Comparison of ENCODE assay signal across 8 mouse cellular contexts in the genomic region with DNA sequence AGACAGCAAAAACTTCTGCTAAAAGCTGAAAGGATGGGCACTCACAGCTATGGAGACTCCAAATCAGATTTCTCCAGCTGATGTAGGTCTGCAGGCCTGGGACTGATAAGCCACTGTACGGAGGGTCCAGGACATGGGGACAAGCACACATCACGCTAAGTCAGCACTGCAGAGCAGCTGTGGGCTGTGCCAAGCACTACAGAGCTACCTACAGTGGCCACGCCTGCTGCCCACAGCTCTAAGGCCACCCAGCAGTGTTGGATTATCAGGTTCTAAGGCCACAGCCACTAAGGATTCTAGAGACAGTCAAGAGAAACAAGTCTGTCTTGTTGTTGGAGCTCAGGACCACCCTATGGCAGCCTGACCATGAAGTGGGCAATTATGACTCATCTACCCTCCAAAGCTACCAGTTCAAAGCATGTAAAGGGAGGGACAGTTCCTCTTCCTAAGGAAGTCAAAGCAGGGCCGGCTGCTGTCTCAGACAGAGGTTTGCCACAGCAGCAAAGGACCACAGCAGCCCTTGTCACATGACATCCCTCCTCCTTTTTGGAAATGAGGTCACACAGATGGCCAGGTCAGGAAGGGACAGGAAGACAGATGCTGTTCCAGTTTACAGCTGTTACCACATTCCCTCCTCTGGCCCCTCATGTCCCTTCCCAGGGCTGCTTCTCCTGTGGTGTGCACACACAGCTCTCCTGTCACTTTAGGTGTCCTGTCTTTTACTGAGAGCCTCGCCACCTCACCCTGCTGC. TPM values are rescaled to one million over a fixed set of nuclear protein-coding genes. Genes with fewer than 3 reads are reported as not detected.
DNase-seq lines count a peak whose midpoint lies in the region; ATAC-seq lines count a peak whose summit lies in the region.

No protein-coding gene starts in this region.

- peaks cover 37% of the 10 kb centered on the region for H3K4me1 ChIP-seq in forebrain, embryonic 12.5 days
- peaks cover 16% of the 10 kb centered on the region for H3K4me1 ChIP-seq in hindbrain, embryonic 16.5 days (ENCODE audit: control insufficient read depth, insufficient read depth, low read depth, low read length)
- peaks cover 57% of the 10 kb centered on the region for H3K4me1 ChIP-seq in megakaryocyte, embryonic 14.5 days

- H3K4me2 ChIP-seq in forebrain, embryonic 12.5 days, result no peak overlapping the region
- H3K4me2 ChIP-seq in hindbrain, embryonic 16.5 days (ENCODE audit: low read length), result no peak overlapping the region

- H3K9ac ChIP-seq in forebrain, embryonic 12.5 days, result peak overlapping the region; percentile 48; the same call in 1 of the 2 replicates
- 0 out of 2 replicates have a peak overlapping the region, but pooled peaks have one; percentile 13 for H3K9ac ChIP-seq in hindbrain, embryonic 16.5 days (ENCODE audit: low read depth, low read length)

- WGBS in forebrain, embryonic 12.5 days, result 69% methylated on average over 5 of the region's 5 CpGs
- WGBS in hindbrain, embryonic 16.5 days, result 68% methylated on average over 5 of the region's 5 CpGs

- H3K27ac ChIP-seq in forebrain, embryonic 12.5 days, result peak overlapping the region; percentile 90
- H3K27ac ChIP-seq in hindbrain, embryonic 16.5 days (ENCODE audit: low read depth, low read length), result peak overlapping the region; percentile 55

- DNase-seq in gastrocnemius, adult 18-20 months (ENCODE audit: low spot score), result peak; percentile 40
- no peak for DNase-seq in gastrocnemius, postnatal 4 days (ENCODE audit: low spot score in 2 of 2)
- DNase-seq in thymus, postnatal 10 days (ENCODE audit: low spot score in 2 of 2), result peak; percentile 35 to 51
- no peak for DNase-seq in urinary bladder, postnatal 10 days (ENCODE audit: low spot score)
- DNase-seq in right cerebral cortex, postnatal 10 days (ENCODE audit: low spot score in 2 of 2), result no peak

- H3K27me3 ChIP-seq in forebrain, embryonic 12.5 days, result no peaks in the 10 kb centered on the region
- no peaks in the 10 kb centered on the region for H3K27me3 ChIP-seq in hindbrain, embryonic 16.5 days (replicated peaks; ENCODE audit: control insufficient read depth, insufficient read depth, low read length)
- H3K27me3 ChIP-seq in megakaryocyte, embryonic 14.5 days (replicated peaks), result no peaks in the 10 kb centered on the region

- 0 out of 2 replicates have a peak, but pooled peaks have one; percentile 24 for ATAC-seq in forebrain, embryonic 12.5 days (ENCODE audit: low FRiP score)
- peak; percentile 58 for ATAC-seq in hindbrain, embryonic 16.5 days

- H3K36me3 ChIP-seq in forebrain, embryonic 12.5 days (replicated peaks), result peaks cover 4% of the 10 kb centered on the region; the same call in 1 of the 2 replicates
- no peaks in the 10 kb centered on the region for H3K36me3 ChIP-seq in hindbrain, embryonic 16.5 days (ENCODE audit: control insufficient read depth, insufficient read depth, low read length)
- H3K36me3 ChIP-seq in megakaryocyte, embryonic 14.5 days (replicated peaks; ENCODE audit: low read length), result peaks cover 43% of the 10 kb centered on the region

- no peaks in the 10 kb centered on the region for H3K9me3 ChIP-seq in forebrain, embryonic 12.5 days
- H3K9me3 ChIP-seq in hindbrain, embryonic 16.5 days (ENCODE audit: control insufficient read depth, low read length), result no peaks in the 10 kb centered on the region
- no peaks in the 10 kb centered on the region for H3K9me3 ChIP-seq in megakaryocyte, embryonic 14.5 days

- H3K4me3 ChIP-seq in forebrain, embryonic 12.5 days (replicated peaks), result no peak overlapping the region
- no peak overlapping the region for H3K4me3 ChIP-seq in hindbrain, embryonic 16.5 days (ENCODE audit: low read length)
- H3K4me3 ChIP-seq in megakaryocyte, embryonic 14.5 days (replicated peaks), result peak overlapping the region; percentile 79

RNA-seq across cellular contexts. Expression of a gene that starts 56.4 kb away (rescaled TPM):
- total RNA-seq in gastrocnemius, adult 18-20 months (2021), result 1 to 10 TPM; 7.0 to 7.2 TPM
- total RNA-seq in gastrocnemius, postnatal 4 days (2021), result 10 to 100 TPM; 20.4 to 24.9 TPM
- polyA plus RNA-seq in forebrain, embryonic 12.5 days (2016; fragmentation: Nextera tagmentation; extraction: Ambion mirVana), result 46.4 and 49.7 TPM in 2 replicates
- polyA plus RNA-seq in hindbrain, embryonic 16.5 days (2015; fragmentation: Nextera tagmentation; extraction: Ambion mirVana), result 32.2 and 32.5 TPM in 2 replicates
- polyA plus RNA-seq in megakaryocyte, embryonic 14.5 days (2012; ENCODE audit: insufficient read depth, low replicate concordance), result 10.3 and 23.3 TPM in 2 replicates

RNA-seq across cellular contexts. Expression of a gene that starts 56.5 kb away (rescaled TPM):
- 1 to 10 TPM; 4.8 to 6.4 TPM for total RNA-seq in gastrocnemius, adult 18-20 months (2021)
- 10 to 100 TPM in 1 of 2 experiments, 1 to 10 TPM in 1; 8.6 to 12.1 TPM for total RNA-seq in gastrocnemius, postnatal 4 days (2021)
- 36.2 and 41.7 TPM in 2 replicates for polyA plus RNA-seq in forebrain, embryonic 12.5 days (2016; fragmentation: Nextera tagmentation; extraction: Ambion mirVana)
- 21.5 and 27.0 TPM in 2 replicates for polyA plus RNA-seq in hindbrain, embryonic 16.5 days (2015; fragmentation: Nextera tagmentation; extraction: Ambion mirVana)
- polyA plus RNA-seq in megakaryocyte, embryonic 14.5 days (2012; ENCODE audit: insufficient read depth, low replicate concordance), result 21.0 TPM in 1 of 2 replicates, not detected in the other

Comparison
In these comparisons a context has a peak if more than half of its experiments do, and no peak if none do; other contexts are left out.
1. DNase-seq: peak in gastrocnemius, adult 18-20 months (single experiment) and thymus, postnatal 10 days (2 of 2); none in gastrocnemius, postnatal 4 days (0 of 2), urinary bladder, postnatal 10 days (single experiment) and right cerebral cortex, postnatal 10 days (0 of 2).